Mouse (Mus musculus): ENCODE data around the gene Ppp1r13b.

The Ppp1r13b gene

GRCm38 (mm10) chr12:111882852-111883251 is 25.1 kb downstream of the Ppp1r13b start:
- 72% methylated on average over 4 of the region's 4 CpGs for WGBS

- WGBS = 66% methylated on average over 3 of the region's 3 CpGs
These were observed 25.9 kb downstream of the Ppp1r13b start for GRCm38 (mm10) chr12:111882022-111882421.

- WGBS = 6% methylated on average over 3 of the region's 3 CpGs
These were observed 29.7 kb downstream of the Ppp1r13b start for GRCm38 (mm10) chr12:111878213-111878612.

GRCm38 (mm10) chr12:111875499-111875898 is 32.4 kb downstream of the Ppp1r13b start:
- 72% methylated on average over 3 of the region's 3 CpGs for WGBS

- 53% methylated on average over 1 of the region's 1 CpGs for WGBS
These were observed 33.2 kb downstream of the Ppp1r13b start for GRCm38 (mm10) chr12:111874601-111875140.

- 92% methylated on average over 5 of the region's 5 CpGs for WGBS
These were observed 35.8 kb downstream of the Ppp1r13b start for GRCm38 (mm10) chr12:111872079-111872478.

GRCm38 (mm10) chr12:111870811-111871210 is 37.1 kb downstream of the Ppp1r13b start:
- 89% methylated on average over 7 of the region's 7 CpGs for WGBS

GRCm38 (mm10) chr12:111869806-111870205 is 38.1 kb downstream of the Ppp1r13b start:
- 96% methylated on average over 1 of the region's 1 CpGs for WGBS

GRCm38 (mm10) chr12:111864206-111864824 is 43.6 kb downstream of the Ppp1r13b start:
- WGBS = 83% methylated on average over 4 of the region's 4 CpGs

- WGBS = 92% methylated on average over 2 of the region's 2 CpGs
These were observed 52.5 kb downstream of the Ppp1r13b start for GRCm38 (mm10) chr12:111855448-111855847.

GRCm38 (mm10) chr12:111853546-111853945 is 54.4 kb downstream of the Ppp1r13b start:
- WGBS = 54% methylated on average over 4 of the region's 4 CpGs

- 50% methylated on average over 10 of the region's 10 CpGs for WGBS
These were observed 54.9 kb downstream of the Ppp1r13b start for GRCm38 (mm10) chr12:111853011-111853436.

GRCm38 (mm10) chr12:111851745-111852144 is 56.2 kb downstream of the Ppp1r13b start:
- WGBS = 57% methylated on average over 5 of the region's 5 CpGs

- 51% methylated on average over 2 of the region's 2 CpGs for WGBS
These were observed 56.7 kb downstream of the Ppp1r13b start for GRCm38 (mm10) chr12:111851235-111851634.

- 61% methylated on average over 9 of the region's 9 CpGs for WGBS
These were observed 59.6 kb downstream of the Ppp1r13b start for GRCm38 (mm10) chr12:111848300-111848798.

- 86% methylated on average over 10 of the region's 10 CpGs for WGBS
These were observed 61.1 kb downstream of the Ppp1r13b start for GRCm38 (mm10) chr12:111846815-111847214.

- WGBS = 92% methylated on average over 4 of the region's 4 CpGs
These were observed 62.0 kb downstream of the Ppp1r13b start for GRCm38 (mm10) chr12:111845953-111846352.

- 49% methylated on average over 2 of the region's 2 CpGs for WGBS
These were observed 64.4 kb downstream of the Ppp1r13b start for GRCm38 (mm10) chr12:111843470-111843869.

GRCm38 (mm10) chr12:111842565-111843433 is 65.1 kb downstream of the Ppp1r13b start:
- WGBS = 87% methylated on average over 15 of the region's 15 CpGs

- WGBS = 92% methylated on average over 10 of the region's 10 CpGs
These were observed 74.5 kb downstream of the Ppp1r13b start for GRCm38 (mm10) chr12:111833457-111833856.

- WGBS = 48% methylated on average over 5 of the region's 5 CpGs
These were observed 75.3 kb downstream of the Ppp1r13b start for GRCm38 (mm10) chr12:111832643-111833042.

- WGBS = 83% methylated on average over 10 of the region's 10 CpGs
These were observed 77.5 kb downstream of the Ppp1r13b start for GRCm38 (mm10) chr12:111830375-111830774.

Data from cerebral cortex, adult 2 months (tissue).